Mouse (Mus musculus) lung, postnatal 0 days (tissue): ENCODE measurements around the gene Nudt8. TPM values are rescaled to one million over a fixed set of nuclear protein-coding genes. Genes with fewer than 3 reads are reported as not detected.

ENCODE experiments used
- ATAC-seq: fragments of 200-750 bp; cut with Nextera tagmentation; 2 replicates; pipeline ENCODE4 v1.8.0; 2017; ENCODE audit warnings: moderate library complexity
- DNase-seq: peaks from one replicate; pipeline ENCODE4 v3.0.0-alpha.2; 2016; ENCODE audit warnings: low spot score
- H3K27ac ChIP-seq: fragments of 300-500 bp; sonication (generic); 2 replicates; pipeline ENCODE4 v1.5.1; 2014; ENCODE audit warnings: antibody characterized with exemption, mild to moderate bottlenecking, low read length, mixed read lengths
- H3K27me3 ChIP-seq: fragments of 300-500 bp; sonication (generic); replicated peaks from 2 replicates; pipeline ENCODE4 v1.6.1; 2014; ENCODE audit warnings: low read length, mixed read lengths; ENCODE audit not compliant: insufficient read depth
- H3K36me3 ChIP-seq: fragments of 300-500 bp; sonication (generic); 2 replicates; pipeline ENCODE4 v1.6.1; 2014; ENCODE audit warnings: low read length, mixed read lengths; ENCODE audit not compliant: insufficient read depth
- H3K4me1 ChIP-seq: fragments of 300-500 bp; sonication (generic); 2 replicates; pipeline ENCODE4 v1.6.1; 2014; ENCODE audit warnings: antibody characterized with exemption, low read depth, low read length, mixed read lengths; ENCODE audit not compliant: insufficient read depth
- H3K4me2 ChIP-seq: fragments of 300-500 bp; sonication (generic); replicated peaks from 2 replicates; pipeline ENCODE4 v1.6.1; 2014; ENCODE audit warnings: low read depth, mild to moderate bottlenecking, low read length, moderate library complexity, mixed read lengths
- H3K4me3 ChIP-seq: fragments of 300-500 bp; sonication (generic); 2 replicates; pipeline ENCODE4 v1.5.1; 2014; ENCODE audit warnings: low read depth, low read length
- H3K9ac ChIP-seq: fragments of 300-500 bp; sonication (generic); replicated peaks from 2 replicates; pipeline ENCODE4 v1.6.1; 2014; ENCODE audit warnings: low read depth, mild to moderate bottlenecking
- H3K9me3 ChIP-seq: fragments of 300-500 bp; sonication (generic); 2 replicates; pipeline ENCODE4 v1.6.1; 2016; ENCODE audit warnings: low read length, mixed read lengths
- CTCF ChIP-seq: IDR thresholded peaks from 2 replicates; pipeline ENCODE4 v1.5.1; 2016; ENCODE audit warnings: antibody characterized with exemption, mild to moderate bottlenecking
- EP300 ChIP-seq: IDR thresholded peaks from 2 replicates; pipeline ENCODE4 v1.6.1; 2016; ENCODE audit warnings: antibody characterized with exemption, mild to moderate bottlenecking, control low read depth
- WGBS: fragments of 180-500 bp; shearing (Covaris S2); extraction: QIAGEN DNeasy Blood & Tissue Kit; methylation state at CpG from one replicate; pipeline ENCODE4 v1.1.7; 2014; 5-methylcytosine and 5-hydroxymethylcytosine counted together
- polyA plus RNA-seq: library from polyadenylated mRNA; unstranded; fragments of >200 nt; fragmentation: Nextera tagmentation; extraction: Ambion mirVana; gene quantifications from 2 replicates; pipeline ENCODE4 v1.2.1, GENCODE M21; 2015

The Nudt8 gene
- polyA plus RNA-seq, 1 experiment from 2014 or later, result 28.5 TPM

GRCm38 (mm10) chr19:4003112-4003511 lies 2.7 kb downstream of the Nudt8 start, which contains the start of gene Doc2g:
Doc2g (plus strand) TSS chr19:4003313.
- peaks cover 5% of the 10 kb centered on the region; the same call in 1 of the 2 replicates for H3K36me3 ChIP-seq
- no peak within 1 kb of the TSS for H3K4me3 ChIP-seq
- DNase-seq (no peak), ATAC-seq (no peak)
- WGBS, result 80% methylated on average over 1 of the region's 1 CpGs
- no peaks in the 10 kb centered on the region for H3K27me3 ChIP-seq
- no peak within 1 kb of the TSS for H3K9ac ChIP-seq
- no peak within 1 kb of the TSS for H3K27ac ChIP-seq
- no peak for TF ChIP-seq EP300
- TF ChIP-seq CTCF, result no peak
- no peak within 1 kb of the TSS for H3K4me2 ChIP-seq
- H3K9me3 ChIP-seq, result no peaks in the 10 kb centered on the region
- peaks cover 5% of the 10 kb centered on the region; the same call in 1 of the 2 replicates for H3K4me1 ChIP-seq

GRCm38 (mm10) chr19:4003641-4004040 lies 3.3 kb downstream of the Nudt8 start:
- DNase-seq, result no peak
- Histone ChIP-seq H3K9ac (no peak overlapping the region), H3K4me2 (no peak overlapping the region), H3K9me3 (no peaks in the 10 kb centered on the region), H3K27me3 (no peaks in the 10 kb centered on the region), H3K36me3 (peaks cover 10% of the 10 kb centered on the region), H3K4me3 (no peak overlapping the region), H3K4me1 (peaks cover 5% of the 10 kb centered on the region; the same call in 1 of the 2 replicates), H3K27ac (no peak overlapping the region)
- TF ChIP-seq EP300 (no peak), CTCF (no peak)
- 73% methylated on average over 12 of the region's 12 CpGs for WGBS
- no peak for ATAC-seq

- Histone ChIP-seq H3K9me3 (no peaks in the 10 kb centered on the region), H3K4me1 (peaks cover 5% of the 10 kb centered on the region; the same call in 1 of the 2 replicates), H3K4me3 (no peak overlapping the region), H3K9ac (no peak overlapping the region), H3K4me2 (no peak overlapping the region), H3K27me3 (no peaks in the 10 kb centered on the region), H3K36me3 (peaks cover 17% of the 10 kb centered on the region), H3K27ac (no peak overlapping the region)
- ATAC-seq, result no peak
- TF ChIP-seq CTCF, result no peak
- no peak for TF ChIP-seq EP300
- DNase-seq, result no peak
- WGBS, result 79% methylated on average over 15 of the region's 15 CpGs
These were observed 4.0 kb downstream of the Nudt8 start for GRCm38 (mm10) chr19:4004331-4004730.

- TF ChIP-seq CTCF, result no peak
- no peak for TF ChIP-seq EP300
- DNase-seq (no peak), ATAC-seq (no peak)
- Histone ChIP-seq H3K27ac (no peak overlapping the region), H3K4me3 (no peak overlapping the region), H3K9me3 (no peaks in the 10 kb centered on the region), H3K36me3 (peaks cover 23% of the 10 kb centered on the region), H3K4me1 (peaks cover 5% of the 10 kb centered on the region; the same call in 1 of the 2 replicates), H3K9ac (no peak overlapping the region), H3K4me2 (no peak overlapping the region), H3K27me3 (no peaks in the 10 kb centered on the region)
- WGBS, result 79% methylated on average over 9 of the region's 9 CpGs
These were observed 4.7 kb downstream of the Nudt8 start for GRCm38 (mm10) chr19:4005091-4005490.

- Histone ChIP-seq H3K27ac (no peak overlapping the region), H3K9me3 (no peaks in the 10 kb centered on the region), H3K4me1 (peaks cover 3% of the 10 kb centered on the region; the same call in 1 of the 2 replicates), H3K36me3 (peaks cover 27% of the 10 kb centered on the region), H3K27me3 (no peaks in the 10 kb centered on the region), H3K9ac (no peak overlapping the region), H3K4me2 (no peak overlapping the region), H3K4me3 (no peak overlapping the region)
- no peak for DNase-seq
- TF ChIP-seq EP300 (no peak), CTCF (no peak)
- no peak for ATAC-seq
- 93% methylated on average over 8 of the region's 8 CpGs for WGBS
These were observed 5.6 kb downstream of the Nudt8 start for GRCm38 (mm10) chr19:4005971-4006370.

GRCm38 (mm10) chr19:4011086-4011485 lies 10.7 kb downstream of the Nudt8 start:
- H3K4me1 ChIP-seq, result peaks cover 5% of the 10 kb centered on the region; the same call in 1 of the 2 replicates
- H3K4me2 ChIP-seq, result no peak overlapping the region
- no peak for ATAC-seq
- no peak overlapping the region for H3K27ac ChIP-seq
- no peak overlapping the region for H3K9ac ChIP-seq
- WGBS, result 91% methylated on average over 5 of the region's 5 CpGs
- peaks cover 23% of the 10 kb centered on the region for H3K36me3 ChIP-seq
- H3K4me3 ChIP-seq, result no peak overlapping the region
- H3K27me3 ChIP-seq, result no peaks in the 10 kb centered on the region
- no peaks in the 10 kb centered on the region for H3K9me3 ChIP-seq
- no peak for DNase-seq
- TF ChIP-seq EP300, result no peak
- no peak for TF ChIP-seq CTCF
